Mouse (Mus musculus): ENCODE measurements around the gene Gm2244.
"Not testable (repeated sequence)": the region's sequence is repeated elsewhere in the genome, so short reads cannot be mapped to it uniquely, and the experiment has no call there.

The Gm2244 gene

GRCm38 (mm10) chr14:19549863-19550262, at the start of gene Gm2244:
TSS of gene Gm2244 (minus strand) at chr14:19549963.
- DNase-seq (ENCODE audit: low spot score): not testable (repeated sequence)

- peak; percentile 14 for DNase-seq (ENCODE audit: low spot score)
Observed at GRCm38 (mm10) chr14:19584804-19585667, 35.3 kb upstream of the Gm2244 start, which contains the start of gene Gm2237. TSS of gene Gm2237 (minus strand) at chr14:19585135.

Measured in layer of hippocampus, adult 11-12 months (tissue).